Mouse (Mus musculus) neutrophil, adult 5-6 weeks (primary cell): ENCODE results near the gene Vwa7. TPM values are rescaled to one million over a fixed set of nuclear protein-coding genes. Genes with fewer than 3 reads are reported as not detected.
"Not testable (repeated sequence)": the region's sequence is repeated elsewhere in the genome, so short reads cannot be mapped to it uniquely, and the experiment has no call there.

Experiments used
- ATAC-seq: fragments of 151-379, 151-347 bp; 2 replicates; pipeline ENCODE4 v1.8.0; 2017; ENCODE audit warnings: mild to moderate bottlenecking, moderate TSS enrichment; ENCODE audit not compliant: insufficient number of reproducible peaks, poor library complexity, low FRiP score, severe bottlenecking; ENCODE audit errors: extremely low read depth
- total RNA-seq: library from RNA; stranded (forward); fragments of 200-1000 nt; gene quantifications from 2 replicates; pipeline ENCODE4 v1.2.3, GENCODE M21; 2017

Gene Vwa7
- total RNA-seq, 1 experiment from 2014 or later: 1.2 TPM

DNA sequence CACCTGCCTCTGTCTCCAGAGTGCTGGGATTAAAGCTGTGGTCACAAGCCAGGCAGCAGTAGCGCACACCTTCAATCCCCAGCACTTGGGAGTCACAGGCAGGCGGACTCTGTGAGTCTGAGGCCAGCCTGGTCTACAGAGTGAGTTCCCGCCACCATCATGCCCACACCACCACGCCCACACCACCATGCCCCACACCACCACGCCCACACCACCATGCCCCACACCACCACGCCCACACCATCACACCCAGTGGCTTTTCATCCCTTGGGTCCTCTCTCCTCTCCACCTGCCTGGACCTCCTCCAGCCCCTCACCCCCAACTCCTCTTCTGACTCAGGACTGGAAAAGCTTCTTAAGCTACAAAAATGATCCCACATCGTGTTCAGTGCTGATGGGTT lies 15.5 kb downstream of the Vwa7 start:
- ATAC-seq: no peak

- ATAC-seq: no peak
These were observed 16.0 kb downstream of the Vwa7 start for GRCm38 (mm10) chr17:35032323-35032870.

DNA sequence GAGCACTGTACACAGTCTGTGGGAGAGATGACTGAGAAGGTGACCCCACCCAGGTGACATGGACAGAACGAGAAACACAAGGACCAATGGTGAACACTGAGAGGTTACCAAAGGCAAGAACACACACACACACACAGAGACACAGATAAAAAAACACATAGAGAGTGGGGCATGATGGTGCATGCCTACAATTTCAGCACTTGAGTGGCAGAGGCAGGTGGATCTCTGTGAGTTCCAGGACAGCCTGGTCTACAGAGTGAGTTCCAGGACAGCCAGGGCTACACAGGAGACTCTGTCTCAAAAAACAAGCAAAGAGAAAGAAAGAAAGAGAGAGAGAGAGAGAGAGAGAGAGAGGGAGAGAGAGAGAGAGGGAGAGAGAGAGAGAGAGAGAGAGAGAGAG lies 17.3 kb downstream of the Vwa7 start:
- not testable (repeated sequence) for ATAC-seq

DNA sequence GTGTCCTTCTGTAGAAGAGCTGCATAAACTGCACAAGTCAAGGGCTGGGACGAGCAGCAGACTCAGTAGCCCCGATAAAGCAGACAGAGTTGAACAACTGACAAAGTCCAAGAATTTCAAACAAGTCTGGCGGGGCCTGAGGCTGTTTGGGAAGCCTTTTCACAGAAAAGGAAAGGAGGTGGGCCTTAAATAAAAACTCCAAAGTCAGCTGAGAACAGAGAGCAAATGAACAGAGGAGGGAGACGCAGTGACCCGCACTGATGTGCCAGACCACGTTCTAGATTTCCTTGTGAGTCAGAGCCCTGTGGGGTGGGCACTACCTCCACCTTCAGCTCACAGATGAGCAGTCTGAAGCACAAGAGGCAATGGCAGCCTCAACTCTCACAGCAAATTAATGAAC lies 18.5 kb downstream of the Vwa7 start:
- no peak for ATAC-seq

GRCm38 (mm10) chr17:35039121-35039873 lies 22.9 kb downstream of the Vwa7 start:
- ATAC-seq: no peak

DNA sequence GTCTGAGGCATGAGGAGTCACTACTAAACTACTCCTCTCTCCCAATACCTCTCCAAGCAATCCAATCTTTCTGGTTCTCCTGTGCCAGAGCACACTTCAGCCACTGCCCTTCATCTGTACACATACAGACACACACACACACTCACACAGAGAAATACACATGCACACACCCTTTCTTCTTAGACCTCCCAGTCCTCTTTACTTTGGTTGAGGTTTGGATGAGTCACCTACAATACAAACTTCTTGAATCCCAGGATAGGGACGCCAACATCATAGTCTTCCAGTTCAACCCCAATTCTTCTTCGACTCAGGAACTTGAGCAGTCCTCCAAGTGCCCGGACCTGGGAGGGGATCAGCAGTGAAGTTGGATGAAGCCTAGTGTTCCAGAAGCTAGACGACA lies 27.4 kb downstream of the Vwa7 start:
- no peak for ATAC-seq

GRCm38 (mm10) chr17:35044904-35045806 lies 28.8 kb downstream of the Vwa7 start:
- no peak for ATAC-seq

GRCm38 (mm10) chr17:35045807-35046680 lies 29.7 kb downstream of the Vwa7 start:
- peak; percentile 1; the same call in 1 of the 2 replicates for ATAC-seq

GRCm38 (mm10) chr17:35046681-35047455 lies 30.5 kb downstream of the Vwa7 start, which contains the start of gene Msh5:
Msh5 (minus strand) TSS chr17:35046745.
- ATAC-seq: peak; percentile 83

DNA sequence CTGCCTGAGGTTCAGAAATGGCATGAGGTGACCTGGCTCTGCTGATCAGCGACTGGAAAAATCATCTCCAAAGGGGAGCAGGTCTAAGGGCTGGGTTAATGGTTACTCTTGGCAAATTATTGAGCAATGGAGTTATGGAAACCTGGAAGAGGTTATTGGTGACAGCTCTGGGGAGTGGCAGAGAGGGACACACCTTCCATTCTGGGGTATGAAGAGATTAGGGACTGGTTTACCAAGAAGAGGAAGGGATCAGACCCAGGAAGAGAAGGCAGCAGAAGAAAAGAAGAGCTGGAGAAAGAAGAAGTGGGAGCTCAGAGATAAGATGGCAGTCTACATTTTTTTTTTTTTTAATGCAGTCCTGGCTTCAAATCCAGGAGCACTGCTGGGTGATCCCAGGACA lies 31.3 kb downstream of the Vwa7 start:
- ATAC-seq: no peak

DNA sequence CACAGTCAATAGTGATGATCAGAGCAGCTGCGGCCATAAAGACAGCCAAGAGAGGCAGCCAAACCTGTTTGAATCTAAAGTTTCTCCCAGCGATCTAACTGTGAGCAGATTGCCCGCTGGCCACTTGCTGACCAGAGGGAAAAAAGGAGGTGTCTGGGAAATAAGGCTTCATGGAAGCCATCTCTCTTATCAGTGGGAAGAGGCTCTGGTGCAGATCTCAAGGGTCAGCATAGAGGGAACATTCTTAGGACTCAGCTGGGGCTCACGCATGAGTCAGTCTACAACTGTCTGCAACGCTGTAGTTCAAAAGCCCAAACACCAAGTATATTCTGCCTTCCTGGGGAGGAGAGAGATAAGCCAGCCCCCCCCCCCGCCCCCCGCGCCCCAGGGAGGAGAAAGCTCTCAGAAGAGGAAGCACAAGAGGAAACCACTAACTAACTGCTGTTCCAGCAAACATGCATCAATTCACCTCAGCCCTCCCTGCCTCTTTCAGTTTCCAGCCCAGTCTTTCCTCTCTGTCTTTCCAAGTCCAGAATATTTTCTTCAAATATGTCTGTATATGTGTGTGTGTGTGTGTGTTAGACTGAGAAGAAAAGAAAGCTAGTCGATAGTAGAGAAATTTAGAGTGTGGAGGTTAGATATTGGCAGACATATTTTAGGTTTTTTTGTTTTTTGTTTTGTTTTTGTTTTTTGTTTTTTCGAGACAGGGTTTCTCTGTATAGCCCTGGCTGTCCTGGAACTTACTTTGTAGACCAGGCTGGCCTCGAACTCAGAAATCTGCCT lies 32.0 kb downstream of the Vwa7 start:
- peak; percentile 18; the same call in 1 of the 2 replicates for ATAC-seq

DNA sequence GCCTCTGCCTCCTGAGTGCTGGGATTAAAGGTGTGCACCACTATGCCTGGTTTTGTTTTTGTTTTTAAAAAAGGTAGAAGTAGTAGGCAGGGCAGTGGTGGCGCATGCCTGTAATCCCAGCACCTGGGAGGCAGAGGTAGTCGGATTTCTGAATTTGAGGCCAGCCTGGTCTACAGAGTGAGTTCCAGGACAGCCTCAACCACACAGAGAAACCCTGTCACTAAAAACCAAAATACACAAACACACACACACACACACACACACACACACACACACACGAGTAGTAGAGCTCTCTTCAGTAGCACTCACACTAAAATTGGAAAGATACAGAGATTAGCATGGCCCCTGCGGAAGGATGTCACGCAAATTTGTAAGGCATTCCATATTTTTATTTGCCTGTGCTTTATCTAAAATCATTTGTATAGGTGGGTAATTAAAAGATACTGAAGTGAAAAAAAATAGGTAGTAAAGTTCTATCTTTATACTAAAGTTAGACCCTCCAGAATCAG lies 32.6 kb downstream of the Vwa7 start:
- ATAC-seq: no peak

DNA sequence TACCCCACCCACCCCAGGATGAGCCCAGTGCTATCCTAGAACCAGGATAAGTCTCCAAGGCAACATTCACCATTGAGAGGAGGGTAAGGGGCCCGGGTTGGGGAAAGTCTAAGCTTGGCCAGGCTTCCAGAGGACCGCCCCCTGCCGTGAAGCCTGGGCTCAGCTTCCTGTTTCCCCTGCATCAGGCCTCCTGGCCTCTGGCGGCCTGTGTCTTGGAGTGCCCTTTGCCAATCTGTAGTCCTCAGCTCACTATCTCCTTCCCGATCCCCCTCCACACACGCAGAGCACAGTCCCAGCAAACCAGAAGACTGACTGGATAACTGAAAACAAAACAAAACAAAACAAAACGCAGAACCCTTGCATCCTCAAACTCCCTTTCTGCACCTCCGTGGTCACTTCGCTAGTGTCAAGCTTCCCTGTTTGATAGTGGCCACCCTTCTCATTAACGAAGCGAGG lies 33.2 kb downstream of the Vwa7 start, which contains the start of gene Clic1:
Gene Clic1 (plus strand): TSS at position 406 of the 456 bp plus-strand sequence.
- no peak for ATAC-seq

GRCm38 (mm10) chr17:35050126-35050750 lies 33.9 kb downstream of the Vwa7 start:
- peak; percentile 9; the same call in 1 of the 2 replicates for ATAC-seq

- ATAC-seq: peak; percentile 81
These were observed 35.0 kb downstream of the Vwa7 start for GRCm38 (mm10) chr17:35051156-35052086.
